15 mouse cellular contexts compared by ENCODE assay signal in genomic region chr8:126802641-126803040, GRCm38 (mm10).
"Had no signal": no experiment of that assay in that cellular context is flagged by ENCODE, and none has a peak within 500 bp of the region (broad histone marks: within the 10 kb centered on the region; RNA-seq: fewer than 3 reads in every experiment).

No protein-coding gene starts in this region.

- H3K9ac ChIP-seq: liver, embryonic 13.5 days; midbrain, embryonic 12.5 days; neural tube, embryonic 13.5 days had no signal

- H3K4me3 ChIP-seq: left cerebral cortex, adult 2 months; limb, embryonic 10.5 days; liver, embryonic 13.5 days; midbrain, embryonic 12.5 days; neural tube, embryonic 13.5 days had no signal

- H3K27ac ChIP-seq: left cerebral cortex, adult 2 months; limb, embryonic 10.5 days; liver, embryonic 13.5 days; midbrain, embryonic 12.5 days; neural tube, embryonic 13.5 days had no signal

- H3K36me3 ChIP-seq: limb, embryonic 10.5 days; liver, embryonic 13.5 days; midbrain, embryonic 12.5 days; neural tube, embryonic 13.5 days had no signal

- H3K9me3 ChIP-seq: limb, embryonic 10.5 days; liver, embryonic 13.5 days; midbrain, embryonic 12.5 days; neural tube, embryonic 13.5 days had no signal

- H3K4me1 ChIP-seq: midbrain, embryonic 12.5 days had no signal

- DNase-seq: kidney, adult 8-10 months; kidney, postnatal 25 days; liver, embryonic 13.5 days; lung, adult 2 months; lung, postnatal 36 days; right cerebral cortex, postnatal 14 days; thymus, adult 18-20 months; thymus, postnatal 14 days had no signal

- H3K27me3 ChIP-seq: liver, embryonic 13.5 days; midbrain, embryonic 12.5 days; neural tube, embryonic 13.5 days had no signal

- H3K4me2 ChIP-seq: liver, embryonic 13.5 days; midbrain, embryonic 12.5 days; neural tube, embryonic 13.5 days had no signal

- ATAC-seq: intestine, postnatal 0 days; lung, postnatal 0 days; midbrain, embryonic 16.5 days had no signal
